Mouse (Mus musculus) ES-Bruce4 (cell line): ENCODE results near the gene Qpctl. TPM values are rescaled to one million over a fixed set of nuclear protein-coding genes. Genes with fewer than 3 reads are reported as not detected.

Source experiments
- H3K27ac ChIP-seq: 2 replicates; pipeline ENCODE4 v1.5.1; 2012; ENCODE audit warnings: low read length, inconsistent platforms; ENCODE audit not compliant: insufficient read depth
- H3K27me3 ChIP-seq: 2 replicates; pipeline ENCODE4 v1.6.1; 2012; ENCODE audit warnings: mild to moderate bottlenecking, low read length, inconsistent platforms; ENCODE audit not compliant: control insufficient read depth, poor library complexity, insufficient read depth, severe bottlenecking
- H3K36me3 ChIP-seq: 2 replicates; pipeline ENCODE4 v1.6.1; 2012; ENCODE audit warnings: inconsistent platforms, mild to moderate bottlenecking, low read length, moderate library complexity; ENCODE audit not compliant: control insufficient read depth, poor library complexity, insufficient read depth, severe bottlenecking
- H3K4me1 ChIP-seq: one replicate; pipeline ENCODE4 v1.8.1; 2011; ENCODE audit warnings: low read length; ENCODE audit not compliant: control insufficient read depth, insufficient read depth
- H3K4me3 ChIP-seq: 2 replicates; pipeline ENCODE4 v1.5.1; 2011; ENCODE audit warnings: low read depth, mild to moderate bottlenecking, low read length
- H3K9ac ChIP-seq: 2 replicates; pipeline ENCODE4 v1.6.1; 2012; ENCODE audit warnings: low read depth, mild to moderate bottlenecking, inconsistent platforms; ENCODE audit not compliant: poor library complexity, severe bottlenecking
- H3K9me3 ChIP-seq: replicated peaks from 2 replicates; pipeline ENCODE4 v1.6.1; 2012; ENCODE audit warnings: mild to moderate bottlenecking, low read length, inconsistent platforms; ENCODE audit not compliant: control insufficient read depth, poor library complexity, insufficient read depth, severe bottlenecking
- CTCF ChIP-seq: IDR thresholded peaks from one replicate; pipeline ENCODE4 v1.8.1; 2011; ENCODE audit warnings: low read depth, low read length
- EP300 ChIP-seq: IDR thresholded peaks from 2 replicates; pipeline ENCODE4 v1.6.1; 2011; ENCODE audit warnings: low read depth, low read length; ENCODE audit not compliant: insufficient read depth
- POLR2A ChIP-seq: IDR thresholded peaks from one replicate; pipeline ENCODE4 v1.8.1; 2011; ENCODE audit warnings: low read length; ENCODE audit not compliant: insufficient read depth
- polyA plus RNA-seq: library from polyadenylated mRNA; stranded (reverse); fragments of >200 nt; gene quantifications from 2 replicates; pipeline ENCODE4 v1.2.4, GENCODE M21; 2011; ENCODE audit warnings: low read depth; ENCODE audit not compliant: missing spikeins, insufficient read depth, insufficient read length

Gene Qpctl
- polyA plus RNA-seq, 1 experiment = 4.6 TPM

- Histone ChIP-seq H3K27ac (peak overlapping the region; percentile 23; the same call in 1 of the 2 replicates), H3K9ac (peak overlapping the region; percentile 43), H3K4me3 (peak overlapping the region; percentile 96), H3K27me3 (no peaks in the 10 kb centered on the region), H3K4me1 (no peaks in the 10 kb centered on the region), H3K9me3 (no peaks in the 10 kb centered on the region), H3K36me3 (no peaks in the 10 kb centered on the region)
- 0 out of 2 replicates have a peak, but pooled peaks have one; percentile 37 for TF ChIP-seq EP300
- TF ChIP-seq POLR2A = peak; percentile 19
- TF ChIP-seq CTCF = no peak
Observed at GRCm38 (mm10) chr7:19180862-19181429, 31.9 kb upstream of the Qpctl start.

DNA sequence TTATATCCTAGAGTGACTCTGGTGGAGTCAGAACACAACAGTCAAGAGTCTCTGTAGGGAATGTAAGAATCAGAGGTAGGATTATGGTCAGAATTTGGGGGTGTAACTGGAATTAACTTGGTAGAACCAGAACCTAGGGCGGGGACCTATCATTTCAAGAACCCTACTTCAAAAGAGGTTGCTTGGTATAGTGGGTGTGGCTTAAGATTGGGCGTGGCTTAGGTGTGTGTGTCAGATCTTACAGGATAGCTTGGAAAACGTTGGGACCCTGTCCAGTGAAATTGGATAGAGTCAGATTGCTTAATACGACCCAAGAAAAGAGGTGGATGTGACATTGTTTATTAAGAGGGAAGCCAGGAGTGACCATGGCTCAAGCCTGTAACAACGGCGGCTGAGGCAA, 30.8 kb upstream of the Qpctl start:
- Histone ChIP-seq H3K4me3 (0 out of 2 replicates have a peak overlapping the region, but pooled peaks have one; percentile 46), H3K27ac (no peak overlapping the region), H3K9me3 (no peaks in the 10 kb centered on the region), H3K9ac (peak overlapping the region; percentile 19; the same call in 1 of the 2 replicates), H3K27me3 (no peaks in the 10 kb centered on the region), H3K36me3 (no peaks in the 10 kb centered on the region), H3K4me1 (no peaks in the 10 kb centered on the region)
- TF ChIP-seq EP300 (no peak), CTCF (no peak), POLR2A (no peak)

DNA sequence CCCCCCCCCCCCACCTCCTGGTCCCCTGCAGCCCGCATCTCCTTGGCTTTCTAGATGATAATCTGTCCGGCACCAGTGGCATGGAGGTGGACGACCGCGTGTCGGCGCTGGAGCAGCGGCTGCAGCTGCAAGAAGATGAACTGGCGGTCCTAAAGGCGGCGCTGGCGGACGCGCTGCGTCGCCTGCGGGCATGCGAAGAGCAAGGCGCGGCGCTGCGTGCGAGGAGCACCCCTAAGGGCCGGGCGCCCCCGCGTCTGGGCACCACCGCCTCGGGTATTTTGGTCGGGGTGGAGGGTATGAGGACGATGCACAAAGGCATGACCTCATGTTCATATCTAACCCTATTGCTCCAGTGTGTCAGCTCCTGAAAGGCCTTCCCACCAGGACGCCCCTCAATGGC, 30.1 kb upstream of the Qpctl start:
- peak overlapping the region; percentile 19 for H3K9ac ChIP-seq
- H3K36me3 ChIP-seq = no peaks in the 10 kb centered on the region
- TF ChIP-seq CTCF (peak; percentile 94), POLR2A (no peak), EP300 (peak; percentile 69; the same call in 1 of the 2 replicates)
- H3K9me3 ChIP-seq = no peaks in the 10 kb centered on the region
- H3K27me3 ChIP-seq = no peaks in the 10 kb centered on the region
- H3K4me3 ChIP-seq = peak overlapping the region; percentile 46
- no peaks in the 10 kb centered on the region for H3K4me1 ChIP-seq
- H3K27ac ChIP-seq = no peak overlapping the region

GRCm38 (mm10) chr7:19178443-19179092, 29.5 kb upstream of the Qpctl start:
- Histone ChIP-seq H3K27ac (no peak overlapping the region), H3K36me3 (no peaks in the 10 kb centered on the region), H3K9me3 (no peaks in the 10 kb centered on the region), H3K9ac (no peak overlapping the region), H3K4me1 (no peaks in the 10 kb centered on the region), H3K27me3 (no peaks in the 10 kb centered on the region), H3K4me3 (peak overlapping the region; percentile 44)
- peak; percentile 78 for TF ChIP-seq CTCF
- TF ChIP-seq POLR2A = no peak
- TF ChIP-seq EP300 = no peak

DNA sequence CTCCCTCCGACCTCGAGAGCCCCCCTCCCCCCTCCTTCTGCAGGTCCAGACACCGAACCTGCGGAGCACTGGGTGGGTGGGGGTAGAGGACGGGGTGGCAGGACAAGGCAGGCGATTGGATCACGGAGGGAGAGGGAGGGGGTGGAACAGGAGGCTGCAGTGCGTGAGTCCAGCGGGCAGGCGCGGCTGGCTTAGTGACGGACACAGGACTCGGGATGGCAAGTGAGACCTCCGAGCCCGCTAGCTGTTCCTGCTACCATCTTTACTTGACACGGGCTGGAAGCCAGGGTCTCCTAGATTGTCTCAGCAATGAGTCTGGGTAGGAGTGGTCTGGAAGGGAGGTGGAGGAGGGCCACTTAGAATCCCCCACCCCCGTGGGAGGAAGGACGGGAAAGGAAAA, 28.9 kb upstream of the Qpctl start:
- Histone ChIP-seq H3K9ac (no peak overlapping the region), H3K9me3 (no peaks in the 10 kb centered on the region), H3K36me3 (no peaks in the 10 kb centered on the region), H3K4me1 (no peaks in the 10 kb centered on the region), H3K27me3 (no peaks in the 10 kb centered on the region), H3K27ac (no peak overlapping the region), H3K4me3 (no peak overlapping the region)
- TF ChIP-seq CTCF (no peak), POLR2A (no peak), EP300 (no peak)

GRCm38 (mm10) chr7:19177216-19177615, 28.1 kb upstream of the Qpctl start:
- peaks cover 2% of the 10 kb centered on the region for H3K4me1 ChIP-seq
- no peaks in the 10 kb centered on the region for H3K36me3 ChIP-seq
- TF ChIP-seq POLR2A (no peak), CTCF (no peak), EP300 (no peak)
- H3K27me3 ChIP-seq = no peaks in the 10 kb centered on the region
- no peak overlapping the region for H3K27ac ChIP-seq
- H3K9ac ChIP-seq = no peak overlapping the region
- H3K9me3 ChIP-seq = no peaks in the 10 kb centered on the region
- H3K4me3 ChIP-seq = no peak overlapping the region
